Mouse (Mus musculus) limb, embryonic 11.5 days (tissue): ENCODE data around the gene Qser1. TPM values are rescaled to one million over a fixed set of nuclear protein-coding genes. Genes with fewer than 3 reads are reported as not detected.
A peak's percentile ranks its signal among the peaks of the same experiment; 100 is the strongest.
"Not testable (repeated sequence)": the region's sequence is repeated elsewhere in the genome, so short reads cannot be mapped to it uniquely, and the experiment has no call there.

Experiments used
- ATAC-seq: fragments of 200-750 bp; cut with Nextera tagmentation; 2 replicates; pipeline ENCODE4 v1.8.0; 2017; ENCODE audit warnings: low read depth; ENCODE audit not compliant: insufficient number of reproducible peaks, low FRiP score, low TSS enrichment
- DNase-seq: peaks from one replicate; pipeline ENCODE4 v3.0.0-alpha.2; 2015; ENCODE audit warnings: low spot score
- H3K27ac ChIP-seq: fragments of 300-500 bp; sonication (generic); replicated peaks from 2 replicates; pipeline ENCODE4 v1.5.1; 2014; ENCODE audit warnings: low read depth, mild to moderate bottlenecking, low read length
- H3K27me3 ChIP-seq: fragments of 300-500 bp; sonication (generic); 2 replicates; pipeline ENCODE4 v1.6.1; 2014; ENCODE audit warnings: mild to moderate bottlenecking, low read length, mixed read lengths; ENCODE audit not compliant: control insufficient read depth, insufficient read depth
- H3K36me3 ChIP-seq: fragments of 300-500 bp; sonication (generic); 2 replicates; pipeline ENCODE4 v1.6.1; 2014; ENCODE audit warnings: mild to moderate bottlenecking, low read length, moderate library complexity, mixed read lengths; ENCODE audit not compliant: control insufficient read depth, insufficient read depth
- H3K4me1 ChIP-seq: fragments of 300-500 bp; sonication (generic); 2 replicates; pipeline ENCODE4 v1.6.1; 2014; ENCODE audit warnings: low read length, mixed read lengths; ENCODE audit not compliant: control insufficient read depth, insufficient read depth
- H3K4me2 ChIP-seq: fragments of 300-500 bp; sonication (generic); 2 replicates; pipeline ENCODE4 v1.6.1; 2014; ENCODE audit warnings: low read depth, mild to moderate bottlenecking, moderate library complexity; ENCODE audit not compliant: severe bottlenecking
- H3K4me3 ChIP-seq: fragments of 300-500 bp; sonication (generic); 2 replicates; pipeline ENCODE4 v1.5.1; 2014; ENCODE audit warnings: low read depth, low read length
- H3K9ac ChIP-seq: fragments of 300-500 bp; sonication (generic); 2 replicates; pipeline ENCODE4 v1.6.1; 2014; ENCODE audit warnings: mild to moderate bottlenecking, low read length
- H3K9me3 ChIP-seq: fragments of 300-500 bp; sonication (generic); 2 replicates; pipeline ENCODE4 v1.6.1; 2016; ENCODE audit warnings: low read length; ENCODE audit not compliant: control insufficient read depth
- WGBS: fragments of 180-500 bp; shearing (Covaris S2); extraction: QIAGEN DNeasy Blood & Tissue Kit; methylation state at CpG from one replicate; pipeline ENCODE4 v1.1.7; 2014; 5-methylcytosine and 5-hydroxymethylcytosine counted together
- polyA plus RNA-seq: library from polyadenylated mRNA; unstranded; fragments of >200 nt; fragmentation: Nextera tagmentation; extraction: Ambion mirVana; gene quantifications from 2 replicates; pipeline ENCODE4 v1.2.1, GENCODE M21; 2014

The Qser1 gene
- polyA plus RNA-seq = 19.2 and 19.7 TPM in 2 replicates

DNA sequence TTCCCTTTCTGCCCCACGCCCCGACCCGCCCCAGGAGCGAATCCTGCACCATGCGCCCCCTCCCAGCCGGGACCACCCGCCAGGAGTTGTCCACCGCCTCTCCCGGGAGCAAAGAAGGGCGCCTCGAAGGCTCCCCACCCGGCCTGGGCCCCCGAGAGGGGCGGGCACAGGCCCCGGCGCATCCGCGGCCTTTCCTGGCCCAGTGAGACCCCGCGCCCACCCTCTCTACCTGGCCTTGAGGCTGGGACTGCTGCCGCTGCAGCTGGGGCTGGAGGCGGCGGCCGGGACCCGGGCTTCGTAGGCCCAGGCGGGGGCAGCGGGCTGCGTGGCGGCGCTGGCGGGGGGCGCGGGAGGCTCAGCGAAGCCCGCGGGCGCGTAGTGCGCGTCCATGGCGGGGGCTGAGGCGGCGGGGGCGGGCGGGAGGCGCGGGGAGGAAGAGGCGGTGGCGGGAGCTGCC is at the start of gene Qser1:
Gene Qser1, minus strand, starts transcription at position 390 of the 457 bp plus-strand sequence.
- Histone ChIP-seq H3K27me3 (no peaks in the 10 kb centered on the region), H3K4me2 (peak within 1 kb of the TSS; percentile 82), H3K9ac (peak within 1 kb of the TSS; percentile 99), H3K9me3 (no peaks in the 10 kb centered on the region), H3K4me1 (0 out of 2 replicates have a peak, but pooled peaks cover 6% of the 10 kb centered on the region), H3K27ac (peak within 1 kb of the TSS; percentile 98), H3K4me3 (peak within 1 kb of the TSS; percentile 98), H3K36me3 (no peaks in the 10 kb centered on the region)
- ATAC-seq (peak; percentile 70), DNase-seq (no peak)
- 0% methylated on average over 29 of the region's 50 CpGs for WGBS

DNA sequence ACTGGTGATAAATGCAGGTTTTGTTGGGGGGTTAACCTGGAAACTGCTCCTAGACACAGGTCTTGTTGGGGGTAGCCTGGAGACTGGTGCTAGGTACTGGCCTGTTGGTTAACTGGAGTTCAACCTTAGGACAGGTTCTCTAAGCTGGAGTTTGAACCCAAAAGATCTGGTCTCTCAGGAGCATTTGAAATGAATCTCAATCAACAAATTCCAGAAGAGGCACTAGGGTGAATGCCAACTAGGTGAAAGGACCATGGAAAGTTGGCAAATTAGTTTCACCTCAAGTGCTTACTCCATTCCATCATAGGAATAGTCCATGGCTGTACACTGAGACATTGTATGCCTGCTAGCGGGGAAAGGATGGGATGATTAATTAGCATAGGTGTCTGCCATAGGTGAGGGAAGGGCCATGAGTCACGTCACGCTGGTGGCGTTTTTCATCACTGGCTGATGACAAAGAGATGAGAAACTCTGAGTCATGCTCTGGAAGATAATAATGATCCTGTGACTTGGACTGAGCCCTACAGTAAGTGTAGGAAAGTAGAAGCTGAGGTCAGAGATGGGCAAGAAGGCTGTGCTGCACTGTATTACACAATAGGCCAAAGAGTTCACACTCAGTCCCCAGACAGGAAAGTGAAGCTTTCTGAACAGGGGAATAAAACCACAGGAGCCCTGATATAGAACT is 47.8 kb upstream of the Qser1 start:
- H3K27ac ChIP-seq = no peak overlapping the region
- no peaks in the 10 kb centered on the region for H3K9me3 ChIP-seq
- no peak overlapping the region for H3K4me2 ChIP-seq
- H3K36me3 ChIP-seq = no peaks in the 10 kb centered on the region
- H3K27me3 ChIP-seq = no peaks in the 10 kb centered on the region
- no peak for DNase-seq
- H3K9ac ChIP-seq = no peak overlapping the region
- ATAC-seq = no peak
- H3K4me1 ChIP-seq = no peaks in the 10 kb centered on the region
- 86% methylated on average over 4 of the region's 4 CpGs for WGBS
- no peak overlapping the region for H3K4me3 ChIP-seq

DNA sequence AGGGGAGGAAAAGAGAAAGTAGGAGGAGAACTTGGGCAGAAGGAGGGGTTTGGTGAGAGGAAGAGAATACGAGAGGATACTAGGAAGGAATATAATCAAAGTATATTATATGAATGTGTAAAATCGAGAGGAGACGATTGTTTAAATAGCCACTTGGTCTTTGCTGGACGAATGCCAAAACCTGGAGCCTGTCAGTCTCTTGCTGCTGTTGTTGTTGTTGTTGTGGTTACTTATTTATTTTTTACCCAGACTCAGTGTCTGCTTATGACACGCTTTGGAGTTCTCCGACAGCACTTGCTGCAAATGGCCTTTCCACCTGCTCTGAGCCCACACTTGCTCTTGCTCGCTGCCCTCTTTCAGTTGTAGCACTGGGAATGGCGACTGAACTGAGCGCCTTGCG is 43.9 kb upstream of the Qser1 start:
- H3K36me3 ChIP-seq = no peaks in the 10 kb centered on the region
- WGBS = 89% methylated on average over 10 of the region's 10 CpGs
- no peak overlapping the region for H3K4me3 ChIP-seq
- no peaks in the 10 kb centered on the region for H3K9me3 ChIP-seq
- no peak overlapping the region for H3K4me2 ChIP-seq
- H3K27me3 ChIP-seq = no peaks in the 10 kb centered on the region
- H3K9ac ChIP-seq = no peak overlapping the region
- H3K4me1 ChIP-seq = no peaks in the 10 kb centered on the region
- ATAC-seq (no peak), DNase-seq (no peak)
- H3K27ac ChIP-seq = no peak overlapping the region

DNA sequence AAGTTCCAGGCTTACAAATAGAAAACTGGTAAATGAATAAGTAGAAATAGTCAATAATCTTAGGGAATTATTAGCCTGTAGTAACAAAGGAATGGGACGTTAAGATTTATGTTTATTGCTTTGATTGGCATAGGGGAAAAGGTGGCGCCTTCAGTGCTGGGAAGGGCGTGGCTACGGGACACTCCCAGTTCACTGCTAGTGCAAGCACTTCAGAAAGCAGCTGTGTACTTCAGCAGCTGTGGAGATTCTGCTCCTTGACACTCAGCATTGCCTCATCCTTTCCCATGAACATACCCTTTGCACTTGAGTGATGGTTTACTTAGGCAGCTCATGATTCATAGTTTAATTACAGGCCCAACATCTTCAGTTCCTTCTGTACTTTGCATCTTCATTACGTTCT is 42.5 kb upstream of the Qser1 start:
- 76% methylated on average over 5 of the region's 5 CpGs for WGBS
- H3K4me3 ChIP-seq = no peak overlapping the region
- no peaks in the 10 kb centered on the region for H3K4me1 ChIP-seq
- no peaks in the 10 kb centered on the region for H3K27me3 ChIP-seq
- no peaks in the 10 kb centered on the region for H3K36me3 ChIP-seq
- no peak for ATAC-seq
- no peak overlapping the region for H3K27ac ChIP-seq
- no peak overlapping the region for H3K9ac ChIP-seq
- no peak for DNase-seq
- H3K4me2 ChIP-seq = no peak overlapping the region
- H3K9me3 ChIP-seq = no peaks in the 10 kb centered on the region

DNA sequence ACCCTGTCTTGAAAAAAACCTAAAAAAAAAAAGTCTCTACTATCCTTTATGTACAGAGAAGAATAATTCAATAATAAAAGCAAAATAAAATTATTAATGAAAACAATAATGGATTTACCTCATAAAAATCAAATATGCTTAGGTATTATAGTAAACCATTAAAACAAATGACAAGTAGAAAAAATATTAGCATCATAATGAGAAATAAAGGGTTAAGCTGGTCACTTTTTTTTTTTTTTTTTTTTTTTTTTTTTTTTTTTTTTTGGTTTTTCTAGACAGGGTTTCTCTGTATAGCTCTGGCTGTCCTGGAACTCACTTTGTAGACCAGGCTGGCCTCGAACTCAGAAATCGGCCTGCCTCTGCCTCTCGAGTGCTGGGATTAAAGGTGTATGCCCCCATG is 41.5 kb upstream of the Qser1 start:
- not testable (repeated sequence) for H3K4me1 ChIP-seq, ATAC-seq, H3K4me2 ChIP-seq, H3K36me3 ChIP-seq, DNase-seq, H3K9me3 ChIP-seq, H3K4me3 ChIP-seq, H3K27me3 ChIP-seq, H3K9ac ChIP-seq, H3K27ac ChIP-seq
- 90% methylated on average over 3 of the region's 3 CpGs for WGBS

DNA sequence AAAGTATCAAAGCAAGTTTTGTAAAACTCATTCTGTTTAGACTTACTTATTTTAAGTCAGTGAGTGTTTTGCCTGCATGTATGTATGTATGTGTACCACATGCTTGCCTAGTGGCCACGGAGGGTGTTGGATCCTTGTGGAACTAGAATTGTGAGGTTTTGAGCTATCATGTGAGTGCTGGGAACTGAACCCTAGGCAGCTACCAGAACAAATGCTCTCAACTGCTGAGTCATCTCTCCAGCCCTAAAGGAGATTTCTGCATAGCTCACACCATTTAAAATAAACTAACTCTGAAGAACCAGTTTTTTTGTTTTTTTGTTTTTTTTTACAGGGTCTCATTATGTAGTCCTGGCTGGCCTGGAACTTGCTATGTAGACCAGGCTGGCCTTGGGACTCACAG is 39.7 kb upstream of the Qser1 start:
- Histone ChIP-seq H3K4me2 (no peak overlapping the region), H3K27me3 (no peaks in the 10 kb centered on the region), H3K4me1 (no peaks in the 10 kb centered on the region), H3K9ac (no peak overlapping the region), H3K36me3 (no peaks in the 10 kb centered on the region), H3K27ac (no peak overlapping the region), H3K9me3 (no peaks in the 10 kb centered on the region), H3K4me3 (no peak overlapping the region)
- DNase-seq (no peak), ATAC-seq (no peak)
- 42% methylated on average over 1 of the region's 1 CpGs for WGBS

DNA sequence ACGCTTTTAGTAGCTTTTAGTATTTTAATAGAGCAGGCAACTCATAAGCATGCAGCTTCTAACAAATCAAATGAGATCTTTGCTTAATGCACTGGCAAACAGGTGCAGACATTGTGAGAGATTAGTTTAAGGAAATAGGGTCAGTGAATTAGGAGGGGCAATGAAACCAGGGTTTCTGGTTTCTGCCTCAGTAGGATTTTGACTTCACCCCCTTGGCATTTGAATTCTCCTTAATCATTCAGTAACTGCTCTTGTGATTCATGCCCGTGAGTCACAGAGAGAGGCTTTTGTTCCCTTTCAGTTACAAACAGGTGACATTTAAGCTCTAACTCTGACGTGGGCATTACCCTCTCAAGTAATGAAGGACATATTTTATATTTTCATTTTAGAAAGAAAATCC is 39.2 kb upstream of the Qser1 start:
- 36% methylated on average over 3 of the region's 3 CpGs for WGBS
- H3K4me3 ChIP-seq = no peak overlapping the region
- H3K27ac ChIP-seq = no peak overlapping the region
- ATAC-seq = no peak
- H3K9ac ChIP-seq = no peak overlapping the region
- H3K4me1 ChIP-seq = no peaks in the 10 kb centered on the region
- peaks cover 1% of the 10 kb centered on the region; the same call in 1 of the 2 replicates for H3K27me3 ChIP-seq
- no peak for DNase-seq
- H3K36me3 ChIP-seq = no peaks in the 10 kb centered on the region
- no peak overlapping the region for H3K4me2 ChIP-seq
- no peaks in the 10 kb centered on the region for H3K9me3 ChIP-seq

DNA sequence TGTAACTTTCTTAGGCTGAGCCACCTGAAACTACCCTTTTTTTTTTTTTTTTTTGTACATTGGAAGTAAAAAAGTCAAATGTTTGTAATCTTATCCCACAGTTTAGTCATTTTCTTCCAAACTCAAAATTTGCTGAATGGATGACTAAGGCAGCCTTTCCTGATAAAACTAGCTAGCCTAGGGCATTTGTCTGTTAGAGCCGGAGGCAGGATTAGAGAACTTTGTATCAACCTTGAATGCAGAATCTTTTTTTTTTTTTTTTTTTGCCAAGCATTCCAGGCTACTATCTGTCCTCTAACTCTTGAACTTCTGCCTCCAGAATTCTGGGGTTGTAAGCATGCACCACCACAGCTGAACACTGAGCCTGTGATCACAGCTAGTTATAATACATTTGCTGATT is 38.3 kb upstream of the Qser1 start:
- no peak for ATAC-seq

DNA sequence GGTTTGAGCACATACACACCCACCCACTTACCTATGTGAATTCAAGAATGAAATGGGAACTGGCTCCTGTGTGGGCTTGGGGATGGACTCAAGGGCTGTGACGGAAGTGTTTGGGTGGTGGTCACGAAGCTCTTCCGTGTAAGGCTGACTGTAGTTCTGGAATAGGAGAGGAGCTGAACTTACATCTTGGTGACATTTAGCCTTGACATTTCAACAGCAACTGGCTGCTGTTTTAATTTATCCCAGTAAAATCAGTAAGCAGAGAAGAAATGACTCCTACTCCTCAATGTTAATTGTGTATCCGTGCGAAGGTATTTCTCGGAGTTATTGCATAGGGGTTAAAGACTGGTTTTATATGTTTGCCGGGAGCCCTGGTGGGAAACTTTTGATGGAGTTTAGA is 36.0 kb upstream of the Qser1 start:
- no peak overlapping the region for H3K4me2 ChIP-seq
- H3K27me3 ChIP-seq = peaks cover 8% of the 10 kb centered on the region; the same call in 1 of the 2 replicates
- no peaks in the 10 kb centered on the region for H3K36me3 ChIP-seq
- 90% methylated on average over 7 of the region's 7 CpGs for WGBS
- H3K4me3 ChIP-seq = no peak overlapping the region
- H3K9ac ChIP-seq = no peak overlapping the region
- no peaks in the 10 kb centered on the region for H3K9me3 ChIP-seq
- DNase-seq = no peak
- ATAC-seq = no peak
- H3K27ac ChIP-seq = no peak overlapping the region
- no peaks in the 10 kb centered on the region for H3K4me1 ChIP-seq

More for the DNA sequence above, 38.3 kb upstream of the Qser1 start:
- H3K4me1 ChIP-seq = no peaks in the 10 kb centered on the region
- 95% methylated on average over 1 of the region's 1 CpGs for WGBS
- H3K9ac ChIP-seq = no peak overlapping the region
- no peak for DNase-seq
- no peaks in the 10 kb centered on the region for H3K9me3 ChIP-seq
- H3K4me2 ChIP-seq = no peak overlapping the region
- no peaks in the 10 kb centered on the region for H3K36me3 ChIP-seq
- H3K4me3 ChIP-seq = no peak overlapping the region
- H3K27ac ChIP-seq = no peak overlapping the region
- peaks cover 3% of the 10 kb centered on the region; the same call in 1 of the 2 replicates for H3K27me3 ChIP-seq
